Mouse (Mus musculus) megakaryocyte-erythroid progenitor cell, adult 5 weeks (primary cell): Measurements from ENCODE around the gene Rmdn2. TPM values are rescaled to one million over a fixed set of nuclear protein-coding genes. Genes with fewer than 3 reads are reported as not detected.

Experiments
- polyA plus RNA-seq: library from polyadenylated mRNA; stranded (reverse); fragments of >175 nt; gene quantifications from 2 replicates; pipeline ENCODE4 v1.2.3, GENCODE M21; 2012

The Rmdn2 gene
- 3.3 and 4.8 TPM in 2 replicates for polyA plus RNA-seq

DNA sequence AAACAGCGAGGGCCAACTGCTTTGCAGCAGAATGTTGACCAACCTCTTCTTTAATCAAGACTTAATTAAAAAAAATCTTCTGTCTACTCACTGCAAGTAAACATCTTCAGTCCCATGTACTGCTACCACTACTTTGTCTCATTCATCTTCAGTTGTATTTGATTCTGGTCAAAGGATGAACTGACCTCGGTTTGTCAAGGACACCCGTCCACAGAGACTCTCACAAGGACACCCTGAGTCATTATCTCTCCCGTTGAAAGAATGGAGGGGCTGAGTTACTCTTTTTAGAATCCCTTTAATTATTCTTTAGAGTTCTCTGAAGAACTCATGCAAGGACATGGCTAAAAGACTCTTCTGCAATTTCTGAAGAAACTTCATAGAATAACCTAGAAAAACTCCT, at the start of gene Rmdn2:
Gene Rmdn2, plus strand, starts transcription at position 319 of the 400 bp plus-strand sequence.

DNA sequence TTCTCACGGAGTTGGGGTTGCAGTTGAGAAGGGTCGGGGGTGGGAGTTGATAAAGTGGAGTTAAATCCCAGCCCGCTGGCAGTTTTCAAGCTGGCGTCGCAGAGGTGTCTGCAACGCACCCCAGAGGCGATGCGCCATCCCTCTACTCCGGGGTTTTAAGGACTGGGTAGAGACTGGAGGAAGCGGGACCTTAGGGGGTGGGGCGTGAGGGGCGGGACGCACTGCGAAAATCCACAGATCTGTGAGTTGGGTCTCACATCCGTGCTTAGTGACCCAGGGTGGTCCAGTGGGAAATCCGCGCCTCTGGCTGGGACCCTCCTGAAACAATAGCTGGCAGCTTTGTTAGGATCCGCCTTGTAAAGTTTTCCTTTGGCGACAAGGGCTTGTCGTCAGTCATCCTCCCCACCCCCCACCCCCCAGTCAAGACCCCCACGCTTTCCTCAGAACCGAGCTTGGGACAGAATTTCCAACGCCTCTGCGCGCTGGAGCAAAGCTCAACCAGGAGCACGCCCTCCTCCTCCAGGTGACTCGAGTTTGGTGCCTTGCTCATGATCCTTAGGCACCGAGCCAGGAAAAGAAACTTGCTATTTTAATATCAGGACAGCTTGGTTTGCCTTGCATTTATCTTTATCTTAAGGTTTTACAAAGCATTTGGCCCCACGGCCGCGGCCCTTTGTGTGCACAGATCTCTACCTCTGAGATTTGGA, 103.4 kb downstream of the Rmdn2 start, which contains the start of gene Cyp1b1:
Gene Cyp1b1, minus strand, starts transcription at position 131 of the 707 bp plus-strand sequence.

Other genes with a start within 250 kb of the Rmdn2 start
- gene Cyp1b1, start 103.2 kb downstream of the Rmdn2 start, polyA plus RNA-seq: not detected in 2 replicates